Mouse (Mus musculus) intestine, postnatal 0 days (tissue): Measurements from ENCODE around the gene Sult2b1. TPM values are rescaled to one million over a fixed set of nuclear protein-coding genes. Genes with fewer than 3 reads are reported as not detected.
A peak's percentile ranks its signal among the peaks of the same experiment; 100 is the strongest.

ENCODE experiments used
- ATAC-seq: fragments of 200-750 bp; cut with Nextera tagmentation; 2 replicates; pipeline ENCODE4 v1.8.0; 2017; ENCODE audit warnings: mild to moderate bottlenecking, moderate TSS enrichment, moderate library complexity
- H3K27ac ChIP-seq: fragments of 300-500 bp; sonication (generic); 2 replicates; pipeline ENCODE4 v1.5.1; 2014; ENCODE audit warnings: mild to moderate bottlenecking, low read depth, low read length, moderate library complexity
- H3K27me3 ChIP-seq: fragments of 300-500 bp; sonication (generic); replicated peaks from 2 replicates; pipeline ENCODE4 v1.6.1; 2014; ENCODE audit warnings: low read length, mixed read lengths; ENCODE audit not compliant: control insufficient read depth, insufficient read depth
- H3K36me3 ChIP-seq: fragments of 300-500 bp; sonication (generic); 2 replicates; pipeline ENCODE4 v1.6.1; 2014; ENCODE audit warnings: mild to moderate bottlenecking, moderate library complexity; ENCODE audit not compliant: control insufficient read depth, insufficient read depth
- H3K4me1 ChIP-seq: fragments of 300-500 bp; sonication (generic); replicated peaks from 2 replicates; pipeline ENCODE4 v1.6.1; 2014; ENCODE audit warnings: antibody characterized with exemption, low read length, mixed read lengths; ENCODE audit not compliant: control insufficient read depth, insufficient read depth
- H3K4me2 ChIP-seq: fragments of 300-500 bp; sonication (generic); replicated peaks from 2 replicates; pipeline ENCODE4 v1.6.1; 2014; ENCODE audit warnings: low read depth, mild to moderate bottlenecking, moderate library complexity
- H3K4me3 ChIP-seq: fragments of 300-500 bp; sonication (generic); 2 replicates; pipeline ENCODE4 v1.5.1; 2014; ENCODE audit warnings: low read depth, low read length
- H3K9ac ChIP-seq: fragments of 300-500 bp; sonication (generic); 2 replicates; pipeline ENCODE4 v1.6.1; 2014; ENCODE audit warnings: mild to moderate bottlenecking, low read depth, low read length
- H3K9me3 ChIP-seq: fragments of 300-500 bp; sonication (generic); 2 replicates; pipeline ENCODE4 v1.6.1; 2016; ENCODE audit warnings: mixed run types; ENCODE audit not compliant: control insufficient read depth
- CTCF ChIP-seq: sonication (generic); IDR thresholded peaks from 2 replicates; pipeline ENCODE4 v1.5.1; 2016; ENCODE audit warnings: low read depth, mild to moderate bottlenecking, control low read depth, antibody characterized with exemption, moderate library complexity
- WGBS: fragments of 180-500 bp; shearing (Covaris S2); extraction: QIAGEN DNeasy Blood & Tissue Kit; methylation state at CpG from one replicate; pipeline ENCODE4 v1.1.7; 2014; 5-methylcytosine and 5-hydroxymethylcytosine counted together
- polyA plus RNA-seq: library from polyadenylated mRNA; unstranded; fragments of >200 nt; fragmentation: Nextera tagmentation; extraction: Ambion mirVana; gene quantifications from 2 replicates; pipeline ENCODE4 v1.2.1, GENCODE M21; 2015

Sult2b1 gene
- polyA plus RNA-seq, 1 experiment from 2014 or later: 36.7 TPM

- ATAC-seq: no peak
- no peak for TF ChIP-seq CTCF
- 52% methylated on average over 8 of the region's 8 CpGs for WGBS
Measured at GRCm38 (mm10) chr7:45766764-45767163, 17.7 kb downstream of the Sult2b1 start.

GRCm38 (mm10) chr7:45765995-45766394 lies 18.5 kb downstream of the Sult2b1 start:
- no peaks in the 10 kb centered on the region for H3K4me1 ChIP-seq
- no peak overlapping the region for H3K4me2 ChIP-seq
- TF ChIP-seq CTCF: no peak
- no peak overlapping the region for H3K27ac ChIP-seq
- no peaks in the 10 kb centered on the region for H3K9me3 ChIP-seq
- no peak overlapping the region for H3K4me3 ChIP-seq
- H3K9ac ChIP-seq: no peak overlapping the region
- no peaks in the 10 kb centered on the region for H3K27me3 ChIP-seq
- WGBS: 52% methylated on average over 8 of the region's 8 CpGs
- H3K36me3 ChIP-seq: no peaks in the 10 kb centered on the region
- no peak for ATAC-seq

More at GRCm38 (mm10) chr7:45766764-45767163, 17.7 kb downstream of the Sult2b1 start:
- Histone ChIP-seq H3K9me3 (no peaks in the 10 kb centered on the region), H3K9ac (no peak overlapping the region), H3K4me2 (no peak overlapping the region), H3K36me3 (no peaks in the 10 kb centered on the region), H3K4me1 (no peaks in the 10 kb centered on the region), H3K27me3 (no peaks in the 10 kb centered on the region), H3K4me3 (no peak overlapping the region), H3K27ac (no peak overlapping the region)

- H3K4me3 ChIP-seq: no peak overlapping the region
- TF ChIP-seq CTCF: no peak
- no peak overlapping the region for H3K27ac ChIP-seq
- H3K4me1 ChIP-seq: peaks cover 4% of the 10 kb centered on the region
- H3K27me3 ChIP-seq: no peaks in the 10 kb centered on the region; the same call in 1 of the 2 replicates
- no peak for ATAC-seq
- H3K4me2 ChIP-seq: no peak overlapping the region
- no peaks in the 10 kb centered on the region for H3K36me3 ChIP-seq
- 64% methylated on average over 5 of the region's 5 CpGs for WGBS
- H3K9me3 ChIP-seq: no peaks in the 10 kb centered on the region
- H3K9ac ChIP-seq: no peak overlapping the region
Measured at GRCm38 (mm10) chr7:45760151-45760550, 24.3 kb downstream of the Sult2b1 start.

- no peaks in the 10 kb centered on the region; the same call in 1 of the 2 replicates for H3K27me3 ChIP-seq
- H3K27ac ChIP-seq: peak overlapping the region; percentile 41; the same call in 1 of the 2 replicates
- peak; percentile 91 for ATAC-seq
- H3K9me3 ChIP-seq: no peaks in the 10 kb centered on the region
- TF ChIP-seq CTCF: peak; percentile 74
- H3K9ac ChIP-seq: peak overlapping the region; percentile 37; the same call in 1 of the 2 replicates
- no peaks in the 10 kb centered on the region for H3K36me3 ChIP-seq
- peaks cover 4% of the 10 kb centered on the region for H3K4me1 ChIP-seq
- peak overlapping the region; percentile 25 for H3K4me3 ChIP-seq
- peak overlapping the region; percentile 59 for H3K4me2 ChIP-seq
- 6% methylated on average over 24 of the region's 27 CpGs for WGBS
Measured at GRCm38 (mm10) chr7:45759400-45759799, 25.1 kb downstream of the Sult2b1 start.

DNA sequence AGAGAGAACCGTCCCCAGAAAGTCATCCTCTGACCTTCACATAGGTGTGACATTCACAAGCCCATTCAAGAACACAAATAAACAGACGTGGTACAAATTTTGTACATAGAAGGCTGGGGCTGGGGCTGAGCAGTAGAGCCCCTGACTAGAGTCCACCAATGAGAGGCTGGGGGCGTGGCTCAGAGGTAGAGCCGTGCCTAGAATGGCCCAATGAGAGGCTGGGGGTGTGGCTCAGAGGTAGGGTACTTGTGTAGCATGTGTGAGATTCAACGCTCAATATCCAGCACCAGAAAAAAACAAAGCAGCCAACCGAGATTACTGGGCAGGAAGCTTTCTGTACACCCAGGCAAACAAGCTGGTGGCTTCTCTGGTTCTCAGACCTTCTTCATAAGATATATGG lies 28.8 kb downstream of the Sult2b1 start:
- no peak for TF ChIP-seq CTCF
- no peak overlapping the region for H3K4me3 ChIP-seq
- H3K36me3 ChIP-seq: no peaks in the 10 kb centered on the region

DNA sequence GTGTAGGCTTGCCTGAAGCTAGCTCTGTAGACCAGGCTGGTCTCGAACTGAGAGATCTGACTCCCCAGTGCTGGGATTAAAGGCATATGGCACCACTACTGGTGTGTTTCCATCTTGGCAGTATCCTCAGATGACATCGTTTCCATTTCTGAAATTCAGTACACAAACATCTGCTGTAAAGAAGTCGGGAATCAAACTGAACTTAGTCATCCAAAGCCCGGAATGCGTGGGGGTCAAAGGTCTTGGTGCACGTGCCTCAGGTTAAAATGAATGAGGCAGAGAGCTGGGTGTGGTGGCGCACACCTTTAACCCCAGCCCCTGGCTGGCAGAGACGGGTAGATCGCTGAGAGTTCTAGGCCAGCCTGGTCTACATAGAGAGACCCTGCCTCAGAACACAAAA lies 34.3 kb downstream of the Sult2b1 start:
- WGBS: 31% methylated on average over 9 of the region's 9 CpGs
- Histone ChIP-seq H3K4me3 (no peak overlapping the region), H3K4me1 (no peaks in the 10 kb centered on the region), H3K27ac (peak overlapping the region; percentile 60), H3K4me2 (no peak overlapping the region), H3K27me3 (no peaks in the 10 kb centered on the region), H3K9me3 (no peaks in the 10 kb centered on the region), H3K9ac (no peak overlapping the region), H3K36me3 (no peaks in the 10 kb centered on the region)
- ATAC-seq: peak; percentile 44; the same call in 1 of the 2 replicates
- no peak for TF ChIP-seq CTCF

More for the DNA sequence above, 28.8 kb downstream of the Sult2b1 start:
- WGBS: 57% methylated on average over 6 of the region's 6 CpGs
- no peak for ATAC-seq
- H3K27ac ChIP-seq: no peak overlapping the region
- H3K9me3 ChIP-seq: no peaks in the 10 kb centered on the region
- peaks cover 4% of the 10 kb centered on the region for H3K4me1 ChIP-seq
- no peak overlapping the region for H3K4me2 ChIP-seq
- H3K27me3 ChIP-seq: no peaks in the 10 kb centered on the region; the same call in 1 of the 2 replicates
- H3K9ac ChIP-seq: no peak overlapping the region
